Mouse (Mus musculus) MEL (cell line): Measurements from ENCODE around the gene Rlim.

Source experiments
- JUND ChIP-seq: IDR thresholded peaks from 2 replicates; pipeline ENCODE4 v1.6.1; 2011; ENCODE audit warnings: low read depth, mild to moderate bottlenecking, improper control_type of control experiment, low read length
- POLR2A ChIP-seq, 2 experiments: IDR thresholded peaks; 2 replicates each; pipeline ENCODE4 v1.6.1; 2011 to 2012; ENCODE audit warnings: low read length in 2 of 2, mild to moderate bottlenecking in 2 of 2, control low read depth in 1 of 2, improper control_type of control experiment in 1 of 2, low read depth in 1 of 2, moderate library complexity in 1 of 2; ENCODE audit not compliant: control insufficient read depth in 1 of 2, insufficient read depth in 1 of 2, poor library complexity in 1 of 2
- TCF12 ChIP-seq: IDR thresholded peaks from 2 replicates; pipeline ENCODE4 v1.6.1; 2014; ENCODE audit warnings: low read depth, mild to moderate bottlenecking, inconsistent platforms, low read length, improper control_type of control experiment, moderate library complexity
- USF2 ChIP-seq, 2 experiments: IDR thresholded peaks; 2 replicates each; pipeline ENCODE4 v1.6.1; 2011 to 2012; ENCODE audit warnings: improper control_type of control experiment in 2 of 2, low read length in 2 of 2, borderline replicate concordance in 1 of 2, inconsistent platforms in 1 of 2, low read depth in 1 of 2, mild to moderate bottlenecking in 1 of 2; ENCODE audit not compliant: insufficient read depth in 1 of 2

DNA sequence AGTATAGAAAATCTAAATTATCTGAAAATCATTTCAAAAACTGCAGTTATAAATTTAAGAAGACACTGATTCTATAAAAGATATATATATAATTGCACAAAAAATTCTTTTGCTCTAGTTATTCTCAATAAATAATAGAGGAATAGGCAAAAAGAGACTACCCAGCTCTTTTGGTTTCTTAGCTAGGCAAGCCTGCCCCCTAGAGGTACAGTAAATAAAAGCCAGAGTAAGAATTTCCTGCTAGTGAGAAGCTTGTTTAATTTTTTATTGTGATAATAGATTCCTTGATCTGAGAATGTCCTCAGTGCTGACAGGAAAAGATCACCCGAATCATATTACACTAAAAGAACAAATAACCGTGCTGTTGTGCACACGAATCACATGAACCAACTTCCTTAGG lies 43.8 kb downstream of the Rlim start:
- no peak for TF ChIP-seq POLR2A (IDR thresholded peaks at IDR 0.05; ENCODE audit: control insufficient read depth in 1 of 2, insufficient read depth in 1 of 2, low read depth in 1 of 2, low read length in 2 of 2, poor library complexity in 1 of 2)
- TF ChIP-seq JUND = no peak
- TF ChIP-seq TCF12 = no peak
- TF ChIP-seq USF2 (IDR thresholded peaks at IDR 0.05; ENCODE audit: borderline replicate concordance in 1 of 2, insufficient read depth in 1 of 2, low read depth in 1 of 2, low read length in 2 of 2) = no peak
